In the genomic region with DNA sequence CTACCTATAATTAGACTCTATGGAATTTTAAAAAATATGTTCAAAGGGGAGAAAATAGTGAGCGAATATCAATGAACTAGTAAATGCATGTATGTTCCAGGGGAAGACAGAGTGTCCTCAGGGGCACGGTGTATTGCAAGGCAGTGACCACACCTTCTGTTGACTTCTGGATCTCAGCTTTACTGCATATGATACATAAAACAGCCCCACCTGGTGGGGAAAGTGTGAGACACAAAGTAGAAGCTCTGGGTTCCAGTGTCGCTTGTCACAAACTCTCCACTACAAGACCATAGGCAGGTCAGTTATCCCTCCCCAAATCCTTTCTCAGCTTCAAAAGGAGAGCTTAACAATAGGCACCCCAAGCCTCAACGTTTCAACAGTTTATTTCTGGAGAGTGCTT, we compare ENCODE assay signal across 12 mouse cellular contexts.
DNase-seq lines count a peak whose midpoint lies in the region; ATAC-seq and TF ChIP-seq lines count a peak whose summit lies in the region.
"Had no signal": no experiment of that assay in that cellular context is flagged by ENCODE, and none has a peak within 500 bp of the region (broad histone marks: within the 10 kb centered on the region; RNA-seq: fewer than 3 reads in every experiment).

No protein-coding gene starts in this region.

- WGBS in lung, embryonic 14.5 days: 79% methylated on average over 4 of the region's 4 CpGs

- no peak overlapping the region for H3K27ac ChIP-seq in gastrocnemius, adult 2 months
- H3K27ac ChIP-seq in lung, embryonic 14.5 days (ENCODE audit: low read depth): no peak overlapping the region
- H3K27ac ChIP-seq: embryonic facial prominence, embryonic 13.5 days had no signal

- no peaks in the 10 kb centered on the region for H3K9me3 ChIP-seq in lung, embryonic 14.5 days (ENCODE audit: low read depth, low read length)
- H3K9me3 ChIP-seq: embryonic facial prominence, embryonic 13.5 days; megakaryocyte, embryonic 14.5 days had no signal

- ATAC-seq in lung, embryonic 14.5 days (ENCODE audit: insufficient read depth): no peak

- peaks cover 10% of the 10 kb centered on the region; the same call in 1 of the 2 replicates for H3K4me1 ChIP-seq in lung, embryonic 14.5 days (ENCODE audit: insufficient read depth)
- H3K4me1 ChIP-seq: embryonic facial prominence, embryonic 13.5 days; megakaryocyte, embryonic 14.5 days had no signal

- H3K4me2 ChIP-seq in lung, embryonic 14.5 days: no peak overlapping the region
- H3K4me2 ChIP-seq: embryonic facial prominence, embryonic 13.5 days had no signal

- no peaks in the 10 kb centered on the region for H3K27me3 ChIP-seq in lung, embryonic 14.5 days (ENCODE audit: insufficient read depth, low read length)
- H3K27me3 ChIP-seq: embryonic facial prominence, embryonic 13.5 days had no signal

- H3K9ac ChIP-seq in lung, embryonic 14.5 days: no peak overlapping the region
- H3K9ac ChIP-seq: embryonic facial prominence, embryonic 13.5 days had no signal

- no peak for DNase-seq in gastrocnemius, adult 2 months
- no peak for DNase-seq in gastrocnemius, postnatal 10 days
- peak; percentile 28 for DNase-seq in lung, embryonic 14.5 days
- no peak for DNase-seq in lung, postnatal 4 days
- peak; percentile 29 for DNase-seq in brain, adult 2 months (ENCODE audit: low read depth, low spot score)
- peak; percentile 72 for DNase-seq in thymus, postnatal 14 days
- DNase-seq in kidney, adult 9 months: no peak
- no peak for DNase-seq in retina, postnatal 1 day
- DNase-seq: heart, postnatal 14 days; left cerebral cortex, postnatal 4 days had no signal

- peak; percentile 37; the same call in 1 of the 2 replicates for TF ChIP-seq CTCF in gastrocnemius, adult 2 months (IDR thresholded peaks at IDR 0.05)
- TF ChIP-seq CTCF in lung, embryonic 14.5 days (IDR thresholded peaks at IDR 0.05; ENCODE audit: low read depth): peak; percentile 41

- intact Hi-C loops in gastrocnemius, adult 2 months (cut with DNase I): no loop called here

- no peaks in the 10 kb centered on the region for H3K36me3 ChIP-seq in lung, embryonic 14.5 days (ENCODE audit: insufficient read depth)
- H3K36me3 ChIP-seq: embryonic facial prominence, embryonic 13.5 days had no signal

- no peak overlapping the region for H3K4me3 ChIP-seq in gastrocnemius, adult 2 months
- no peak overlapping the region for H3K4me3 ChIP-seq in lung, embryonic 14.5 days (ENCODE audit: low read depth, low read length)
- H3K4me3 ChIP-seq: embryonic facial prominence, embryonic 13.5 days; megakaryocyte, embryonic 14.5 days had no signal

Comparison
In these comparisons a context has a peak if more than half of its experiments do, and no peak if none do; other contexts are left out.
1. DNase-seq: peak in lung, embryonic 14.5 days (single experiment), brain, adult 2 months (single experiment) and thymus, postnatal 14 days (single experiment); none in gastrocnemius, adult 2 months (single experiment), gastrocnemius, postnatal 10 days (single experiment), lung, postnatal 4 days (0 of 2), kidney, adult 9 months (single experiment) and retina, postnatal 1 day (single experiment).